Mouse (Mus musculus) monocyte, adult 2 months (primary cell): ENCODE results near the gene Gm20388.

Experiments
- DNase-seq, 2 experiments: peaks; one replicate each; pipeline ENCODE4 v3.0.0; 2022; ENCODE audit warnings: low spot score in 2 of 2, low read depth in 1 of 2

Gene Gm20388

DNA sequence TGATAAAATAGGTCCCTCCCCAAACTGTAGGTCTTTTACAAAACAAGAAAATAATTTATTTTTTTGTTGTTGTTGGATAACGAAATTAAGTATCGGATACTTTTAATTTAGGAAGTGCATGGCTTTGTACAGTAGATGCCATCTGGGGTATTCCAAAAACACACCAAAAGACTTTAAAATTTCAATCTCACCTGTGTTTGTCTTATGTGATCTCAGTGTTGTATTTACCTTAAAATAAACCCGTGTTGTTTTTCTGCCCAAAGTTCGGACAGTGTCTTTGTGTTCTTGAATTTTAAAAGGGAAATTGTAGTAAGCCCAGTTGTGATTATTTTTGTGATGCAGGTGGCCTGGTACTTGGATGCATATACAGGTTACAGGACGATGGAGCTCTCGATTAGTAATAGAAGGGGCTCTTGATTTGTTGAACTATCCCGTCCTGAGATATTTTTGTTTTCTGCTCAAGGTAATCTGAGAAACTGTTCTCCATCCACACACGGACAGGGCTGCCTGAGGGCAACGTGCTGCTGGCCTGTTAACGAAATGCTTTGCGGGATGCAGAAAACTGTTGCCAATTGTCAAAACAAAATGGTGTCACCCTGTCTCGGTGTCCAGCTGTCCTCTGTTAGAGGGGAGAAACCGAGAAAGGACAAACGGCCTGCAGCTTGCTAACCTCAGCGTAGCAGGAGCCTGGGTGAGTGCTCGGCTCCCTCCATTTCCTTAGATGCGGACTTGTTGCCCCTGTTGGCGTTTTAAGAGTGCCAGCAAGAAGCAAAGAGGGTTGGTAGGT lies 1208.2 kb downstream of the Gm20388 start:
- DNase-seq = no peak

GRCm38 (mm10) chr8:121119635-121120455 lies 1209.2 kb downstream of the Gm20388 start:
- no peak for DNase-seq

GRCm38 (mm10) chr8:121120456-121121419 lies 1210.1 kb downstream of the Gm20388 start:
- no peak for DNase-seq

DNA sequence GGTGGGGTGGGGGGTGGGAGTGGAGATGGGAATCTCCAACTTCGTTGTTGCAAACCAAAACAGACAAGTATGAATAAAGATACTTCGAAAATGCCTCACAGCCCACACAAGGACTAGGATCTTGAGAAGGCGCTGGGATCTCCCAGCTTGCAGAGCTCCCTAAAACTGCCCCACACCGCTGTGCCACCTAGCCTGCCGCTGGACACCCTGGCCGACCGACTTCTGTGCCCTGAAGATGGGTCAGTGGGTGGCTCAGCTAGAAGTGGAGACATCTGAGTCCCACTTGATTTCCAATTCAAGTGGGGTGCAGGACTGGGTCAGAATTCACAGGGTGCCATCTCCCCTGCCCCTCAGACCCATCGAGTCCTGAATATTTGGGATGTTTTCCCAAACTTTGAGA lies 1211.1 kb downstream of the Gm20388 start:
- DNase-seq = no peak

DNA sequence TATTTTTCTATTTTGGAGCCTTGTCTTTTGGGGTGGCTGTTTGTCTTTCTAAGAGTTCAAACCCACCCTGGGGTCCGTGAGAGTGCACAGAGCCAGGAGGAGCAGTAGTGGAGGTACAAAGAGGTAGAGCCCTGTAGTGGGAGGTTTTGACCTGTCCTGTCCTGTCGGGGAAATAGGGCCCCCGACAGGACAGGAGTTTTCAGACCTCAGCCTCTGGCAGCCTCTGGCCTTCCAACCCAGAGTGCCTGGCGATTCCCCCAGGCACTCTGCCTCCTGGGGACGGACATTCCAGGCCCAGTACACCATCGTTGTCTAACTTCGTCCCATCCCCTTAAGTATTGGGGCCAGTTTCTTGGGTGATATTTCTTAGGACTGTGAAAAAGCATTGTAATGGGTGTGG lies 1211.7 kb downstream of the Gm20388 start:
- no peak for DNase-seq

DNA sequence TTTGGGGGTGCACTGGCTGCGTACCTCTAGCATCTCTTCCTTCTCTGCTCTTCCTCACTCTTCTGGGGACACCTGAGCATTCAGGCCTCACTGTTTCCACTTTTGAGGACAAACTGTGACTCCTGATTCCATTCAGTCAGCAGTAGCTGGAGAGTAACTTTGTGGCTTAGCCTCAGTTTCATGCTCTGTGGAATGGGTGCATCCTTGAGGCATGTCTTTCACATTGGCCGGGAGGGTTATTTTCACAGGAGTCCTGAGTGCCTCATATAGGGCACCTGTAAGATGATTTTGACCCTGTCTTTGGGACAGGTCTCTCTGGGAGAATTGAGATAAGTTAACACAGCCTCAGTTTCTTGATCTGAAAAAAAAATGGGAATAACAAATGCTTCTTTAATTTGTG lies 1212.5 kb downstream of the Gm20388 start:
- DNase-seq = no peak

- no peak for DNase-seq
Observed at GRCm38 (mm10) chr8:121124547-121125239, 1214.1 kb downstream of the Gm20388 start.

DNA sequence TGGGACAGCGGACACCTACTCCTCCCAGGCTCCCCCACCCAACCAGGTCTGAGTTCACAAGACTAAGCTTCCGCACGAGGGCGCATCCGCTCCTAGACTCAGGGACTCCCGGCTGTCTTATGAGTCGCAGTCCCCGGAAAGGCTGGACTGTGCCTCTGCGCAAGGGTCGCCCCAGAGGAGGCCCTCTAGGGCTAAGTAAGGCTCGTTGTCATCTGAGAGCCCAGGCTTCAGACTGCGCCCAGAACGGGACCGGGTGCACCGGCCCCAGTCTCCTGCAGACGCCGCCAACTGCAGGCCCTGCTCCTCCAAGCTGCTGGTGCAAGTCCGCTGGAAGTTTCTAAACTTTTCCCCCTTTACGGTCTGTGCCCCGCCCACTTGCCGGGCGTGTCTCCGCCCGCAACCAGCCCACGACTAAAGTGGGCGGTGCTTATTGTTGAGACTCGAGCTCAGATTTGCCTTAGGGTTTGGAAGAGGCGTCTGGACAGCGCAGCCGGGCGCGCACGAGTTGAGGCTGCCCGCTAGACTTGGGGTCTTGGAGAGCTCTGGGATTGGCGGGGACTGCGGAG lies 1214.8 kb downstream of the Gm20388 start:
- no peak for DNase-seq

DNA sequence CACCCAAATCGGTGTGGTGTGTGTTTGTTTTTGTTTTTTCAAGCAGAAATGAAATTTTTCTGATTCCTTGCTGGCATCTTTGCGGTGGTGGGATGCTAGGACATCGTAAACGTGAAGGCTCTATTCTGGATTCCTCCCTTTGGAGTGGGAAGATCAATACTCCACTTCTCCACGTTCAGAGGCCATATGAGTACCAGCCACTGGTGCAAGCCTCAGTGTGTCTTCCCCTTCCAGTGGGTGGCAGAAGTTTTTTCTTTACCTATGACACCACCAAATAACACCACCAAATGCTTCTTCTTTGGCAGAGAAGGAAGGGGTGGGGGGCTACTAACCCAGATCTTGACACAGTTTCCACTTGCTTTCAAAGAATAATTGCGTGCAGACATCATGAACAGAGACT lies 1215.5 kb downstream of the Gm20388 start:
- no peak for DNase-seq

GRCm38 (mm10) chr8:121126694-121127093 lies 1216.1 kb downstream of the Gm20388 start:
- DNase-seq = no peak

- DNase-seq = no peak
Observed at GRCm38 (mm10) chr8:121127291-121127701, 1216.7 kb downstream of the Gm20388 start.

DNA sequence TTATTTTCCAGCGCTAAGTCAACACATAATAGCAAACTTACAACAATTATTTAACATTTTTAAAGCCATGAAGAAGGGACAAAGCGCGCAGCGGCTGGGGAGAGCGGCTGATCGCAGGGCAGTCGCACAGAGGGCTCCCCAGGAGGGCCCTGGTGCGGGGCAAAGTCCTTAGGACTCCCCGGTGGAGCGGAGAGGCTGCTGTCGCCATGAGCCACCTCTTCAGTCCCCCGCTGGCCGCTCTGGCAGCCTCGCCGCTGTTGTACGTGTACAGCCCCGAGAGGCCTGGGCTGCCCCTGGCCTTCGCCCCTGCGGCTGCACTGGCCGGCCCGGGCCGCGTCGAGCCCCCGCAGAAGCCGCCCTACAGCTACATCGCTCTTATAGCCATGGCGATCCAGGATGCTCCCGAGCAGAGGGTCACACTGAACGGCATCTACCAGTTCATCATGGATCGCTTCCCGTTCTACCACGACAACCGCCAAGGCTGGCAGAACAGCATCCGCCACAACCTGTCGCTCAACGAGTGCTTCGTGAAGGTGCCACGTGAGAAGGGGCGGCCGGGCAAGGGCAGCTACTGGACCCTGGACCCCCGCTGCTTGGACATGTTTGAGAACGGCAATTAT lies 1217.2 kb downstream of the Gm20388 start, which contains the start of gene Foxl1:
TSS of gene Foxl1 (plus strand) at position 185 of the 620 bp plus-strand sequence.
- no peak for DNase-seq

- DNase-seq = no peak
Observed at GRCm38 (mm10) chr8:121128531-121129264, 1218.1 kb downstream of the Gm20388 start.

DNA sequence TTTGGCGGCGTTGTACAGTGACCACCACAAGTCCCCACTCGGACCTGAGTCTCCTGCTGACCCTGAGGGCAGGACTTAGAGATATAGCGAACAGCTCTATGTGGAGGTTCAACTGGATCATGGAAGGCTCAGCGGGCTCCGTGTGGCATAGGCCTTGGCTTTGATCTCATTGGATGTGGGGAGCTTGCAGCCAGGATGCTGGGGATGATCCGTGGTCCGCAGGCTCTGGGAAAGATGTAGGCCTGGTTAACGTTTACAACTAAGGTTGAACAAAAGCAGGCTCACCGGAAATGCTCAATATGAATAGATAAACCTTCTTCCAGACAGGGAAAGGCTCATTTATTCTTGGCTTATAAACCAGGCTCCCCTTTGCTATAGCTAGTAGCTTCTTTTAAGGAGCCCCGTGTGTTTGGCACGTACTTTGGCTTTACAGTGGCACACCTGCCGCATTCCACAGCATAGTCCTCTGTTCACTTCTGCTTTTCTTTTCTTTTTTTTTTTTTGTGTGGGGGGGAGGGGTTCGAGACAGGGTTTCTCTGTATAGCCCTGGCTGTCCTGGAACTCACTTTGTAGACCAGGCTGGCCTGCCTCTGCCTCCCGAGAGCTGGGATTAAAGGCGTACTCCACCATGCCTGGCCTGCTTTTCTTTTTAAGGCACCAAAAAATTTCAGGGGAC lies 1218.8 kb downstream of the Gm20388 start:
- DNase-seq = no peak

DNA sequence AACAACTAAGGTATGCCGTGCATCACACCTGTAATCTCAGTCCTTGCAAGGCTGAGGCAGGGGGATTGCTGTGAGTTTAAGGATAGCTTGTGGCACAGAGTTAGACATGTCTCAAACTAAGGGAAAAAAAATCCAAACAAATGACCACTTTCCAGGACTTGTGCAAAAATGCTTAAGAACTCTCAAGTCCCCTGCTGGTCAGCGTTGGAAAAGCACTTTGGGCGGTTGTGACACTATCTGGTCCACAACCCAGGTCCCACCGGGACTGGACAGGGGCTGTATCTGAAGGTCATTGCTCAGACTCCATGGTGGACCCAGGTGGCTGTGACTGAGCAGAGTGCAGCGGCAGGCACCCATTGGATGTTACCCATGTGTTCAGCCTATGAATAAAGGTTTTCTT lies 1219.9 kb downstream of the Gm20388 start:
- no peak for DNase-seq

DNA sequence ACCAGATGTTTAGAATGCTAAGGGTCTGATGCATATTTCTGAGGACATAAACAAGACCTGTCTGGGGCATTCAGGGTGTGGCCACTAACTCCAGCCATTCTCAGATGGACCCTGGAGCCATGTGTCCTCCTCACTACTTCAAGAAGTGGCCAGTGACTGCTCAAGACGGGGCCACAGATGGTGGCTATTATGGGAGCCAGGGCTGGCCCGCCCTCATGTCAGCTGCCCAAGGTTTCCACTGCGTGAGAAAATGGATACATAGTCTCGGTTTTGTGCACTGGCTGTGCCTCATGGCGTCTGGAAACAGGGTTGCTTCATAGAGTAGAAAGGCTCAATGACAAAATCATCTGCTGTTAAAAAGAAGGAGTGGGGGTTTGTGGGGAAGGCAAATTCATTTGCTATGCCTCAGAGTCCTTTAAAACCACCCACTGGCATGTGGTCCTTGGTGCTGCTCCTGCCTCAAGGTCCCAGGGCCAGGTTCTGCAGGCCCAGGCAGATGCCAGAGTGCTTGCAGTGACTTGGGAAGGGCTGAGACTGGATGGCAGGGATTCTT lies 1222.4 kb downstream of the Gm20388 start:
- no peak for DNase-seq

DNA sequence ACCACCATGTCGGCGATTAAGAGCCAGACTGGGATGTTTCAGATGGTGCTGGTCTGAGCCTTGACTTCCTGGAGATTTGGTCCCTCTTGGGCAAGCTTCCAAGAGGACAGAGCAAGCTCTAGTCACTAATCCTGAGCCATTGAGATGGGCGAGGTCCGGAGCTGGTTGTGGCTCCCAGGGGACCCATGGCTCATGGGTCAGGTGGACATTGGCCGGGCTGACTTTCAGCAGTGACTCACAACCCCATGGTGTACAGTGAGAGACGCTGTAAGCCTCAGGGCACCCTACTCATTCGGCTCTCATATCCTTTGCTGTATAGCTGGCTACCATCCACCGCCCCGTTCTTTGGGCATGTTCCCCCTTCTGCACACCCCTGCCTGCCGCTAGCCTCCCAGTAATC lies 1223.5 kb downstream of the Gm20388 start:
- no peak for DNase-seq

- DNase-seq = no peak
Observed at GRCm38 (mm10) chr8:121134512-121134911, 1223.9 kb downstream of the Gm20388 start.
